Mouse (Mus musculus) heart, adult 2 months (tissue): ENCODE data around the gene Stat5b.

Experiments used
- CTCF ChIP-seq: fragments of 200-600 bp; IDR thresholded peaks from 2 replicates; pipeline ENCODE4 v1.8.1; 2022; ENCODE audit warnings: antibody characterized with exemption, mild to moderate bottlenecking, moderate library complexity
- POLR2A ChIP-seq: fragments of 200-500 bp; IDR thresholded peaks from 2 replicates; pipeline ENCODE4 v1.6.1; 2011; ENCODE audit warnings: mild to moderate bottlenecking, low read depth, low read length, control low read depth; ENCODE audit not compliant: insufficient read depth

DNA sequence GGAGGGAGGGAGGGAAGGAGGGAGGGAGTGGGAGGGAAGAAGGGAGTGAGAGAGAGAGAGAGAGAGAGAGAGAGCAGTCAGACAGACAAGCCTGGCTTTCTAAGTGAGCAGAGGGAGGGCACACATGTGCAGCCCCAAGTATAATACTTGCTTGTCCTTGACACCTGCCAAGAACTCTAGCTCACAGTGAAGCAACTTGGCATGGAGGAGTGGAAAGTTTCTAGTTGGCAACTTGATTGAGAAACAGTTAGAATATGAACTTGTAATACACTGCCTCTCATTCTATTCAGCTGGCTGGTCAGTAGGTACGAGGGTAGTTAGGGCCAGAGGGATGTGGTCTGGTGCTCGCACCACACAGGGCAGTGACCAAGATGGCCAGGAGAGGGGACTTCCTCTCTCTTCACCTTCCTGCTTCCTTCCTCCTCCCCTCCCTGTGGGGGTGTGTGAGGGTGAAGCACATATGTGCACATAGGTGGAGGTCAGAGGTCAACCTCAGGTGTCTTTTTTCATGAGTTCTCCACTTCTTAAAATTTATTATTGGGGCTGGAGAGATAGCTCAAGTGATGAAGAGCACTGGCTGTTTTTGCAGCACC, 59.0 kb downstream of the Stat5b start:
- TF ChIP-seq POLR2A: no peak
- TF ChIP-seq CTCF: no peak
